In the genomic region with DNA sequence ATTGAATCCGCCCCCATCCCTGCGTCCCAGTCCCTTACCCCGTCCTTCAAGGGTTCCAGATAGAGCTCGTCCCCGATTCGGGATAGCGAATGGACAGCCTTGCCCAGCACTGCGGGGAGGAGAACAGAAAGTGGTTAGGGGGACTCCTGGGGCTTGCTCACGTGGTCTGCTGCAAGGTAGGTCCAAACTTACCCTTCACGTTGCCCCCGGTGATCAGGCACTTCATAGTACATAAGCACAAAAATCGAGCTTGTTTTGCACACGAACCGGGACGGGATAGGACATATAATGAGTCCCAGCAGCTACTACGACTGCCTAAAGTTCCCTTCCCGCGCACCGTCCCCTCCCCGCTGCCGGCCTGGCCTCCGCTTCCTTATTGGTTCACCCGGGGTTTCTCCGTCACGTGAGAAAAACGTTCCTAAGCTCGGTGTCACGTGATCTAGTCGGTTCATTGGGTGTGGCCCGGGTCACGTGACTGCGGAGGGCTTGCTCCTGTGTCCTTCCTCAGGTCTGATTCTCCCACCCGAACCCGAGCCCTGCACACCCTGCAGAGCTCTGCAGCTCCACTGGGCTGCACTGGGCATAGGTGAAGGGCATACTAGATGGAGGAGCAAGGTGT, we compare ENCODE assay signal across 8 mouse cellular contexts. TPM values are rescaled to one million over a fixed set of nuclear protein-coding genes. Genes with fewer than 3 reads are reported as not detected.
DNase-seq lines count a peak whose midpoint lies in the region; ATAC-seq lines count a peak whose summit lies in the region.

A gene (minus strand): TSS at position 372 of the 619 bp plus-strand sequence.

- under 1% methylated on average over 34 of the region's 34 CpGs for WGBS in heart, embryonic 14.5 days
- under 1% methylated on average over 34 of the region's 34 CpGs for WGBS in liver, embryonic 13.5 days (ENCODE audit: insufficient replicate concordance)
- WGBS in stomach, embryonic 16.5 days = under 1% methylated on average over 34 of the region's 34 CpGs

- H3K36me3 ChIP-seq in heart, embryonic 14.5 days (ENCODE audit: control insufficient read depth, insufficient read depth, low read length) = peaks cover 36% of the 10 kb centered on the region
- peaks cover 39% of the 10 kb centered on the region for H3K36me3 ChIP-seq in liver, embryonic 13.5 days
- no peaks in the 10 kb centered on the region for H3K36me3 ChIP-seq in stomach, embryonic 16.5 days (ENCODE audit: control insufficient read depth, insufficient read depth, low read length)

- peak; percentile 75 for ATAC-seq in CD4-positive, CD25-positive, alpha-beta regulatory T cell, adult 4 months
- peak; percentile 79 for ATAC-seq in heart, embryonic 14.5 days (ENCODE audit: insufficient number of reproducible peaks, insufficient read depth, low FRiP score, low read depth)
- peak; percentile 86 for ATAC-seq in liver, embryonic 13.5 days (ENCODE audit: low read depth)
- ATAC-seq in stomach, embryonic 16.5 days (ENCODE audit: insufficient read depth, low FRiP score) = peak; percentile 85

- H3K4me1 ChIP-seq in heart, embryonic 14.5 days (ENCODE audit: control insufficient read depth in 2 of 2, insufficient read depth in 2 of 2, low read length in 2 of 2) = peaks cover 14 to 22% of the 10 kb centered on the region in 2 experiments
- peaks cover 56% of the 10 kb centered on the region for H3K4me1 ChIP-seq in liver, embryonic 13.5 days (replicated peaks)
- H3K4me1 ChIP-seq in stomach, embryonic 16.5 days (ENCODE audit: control insufficient read depth, insufficient read depth, low read length) = peaks cover 22% of the 10 kb centered on the region

- H3K9ac ChIP-seq in heart, embryonic 14.5 days (ENCODE audit: low read length) = peak within 1 kb of the TSS; percentile 88
- H3K9ac ChIP-seq in liver, embryonic 13.5 days = peak within 1 kb of the TSS; percentile 88
- H3K9ac ChIP-seq in stomach, embryonic 16.5 days (ENCODE audit: low read length) = peak within 1 kb of the TSS; percentile 88

- no peaks in the 10 kb centered on the region for H3K9me3 ChIP-seq in heart, embryonic 14.5 days (ENCODE audit: control insufficient read depth, low read length)
- no peaks in the 10 kb centered on the region for H3K9me3 ChIP-seq in liver, embryonic 13.5 days (replicated peaks)
- no peaks in the 10 kb centered on the region for H3K9me3 ChIP-seq in stomach, embryonic 16.5 days (replicated peaks; ENCODE audit: control insufficient read depth, low read length)

- peak within 1 kb of the TSS; percentile 95 for H3K4me2 ChIP-seq in heart, embryonic 14.5 days (ENCODE audit: low read length)
- peak within 1 kb of the TSS; percentile 89 for H3K4me2 ChIP-seq in liver, embryonic 13.5 days
- peak within 1 kb of the TSS; percentile 100 for H3K4me2 ChIP-seq in stomach, embryonic 16.5 days (ENCODE audit: low read depth, low read length)

- peaks cover 10% of the 10 kb centered on the region for H3K27me3 ChIP-seq in heart, embryonic 14.5 days (ENCODE audit: control insufficient read depth, insufficient read depth, low read length)
- H3K27me3 ChIP-seq in liver, embryonic 13.5 days = peaks cover 30% of the 10 kb centered on the region
- H3K27me3 ChIP-seq in stomach, embryonic 16.5 days (ENCODE audit: control insufficient read depth, insufficient read depth, low read length) = no peaks in the 10 kb centered on the region

- DNase-seq in c-Kit-negative CD71-positive TER-119-positive erythroid progenitor cells, embryonic 14.5 days (ENCODE audit: low read depth, low spot score) = peak; percentile 97
- DNase-seq in fibroblast of lung, adult 2 months (ENCODE audit: low read depth) = peak; percentile 87
- peak; percentile 97 for DNase-seq in kidney, postnatal 14 days
- peak; percentile 95 for DNase-seq in liver, embryonic 13.5 days
- peak; percentile 98 for DNase-seq in neural tube, embryonic 10.5 days (ENCODE audit: extremely low spot score, low spot score)

- H3K4me3 ChIP-seq in heart, embryonic 14.5 days (ENCODE audit: control insufficient read depth in 1 of 2, insufficient read depth in 1 of 2, low read depth in 1 of 2, low read length in 2 of 2) = peak within 1 kb of the TSS; percentile 74
- peak within 1 kb of the TSS; percentile 76 for H3K4me3 ChIP-seq in liver, embryonic 13.5 days (replicated peaks)
- H3K4me3 ChIP-seq in stomach, embryonic 16.5 days (replicated peaks; ENCODE audit: low read length) = peak within 1 kb of the TSS; percentile 81

- peak within 1 kb of the TSS; percentile 46 to 70 for H3K27ac ChIP-seq in heart, embryonic 14.5 days (replicated peaks in 1 of 2; ENCODE audit: control insufficient read depth in 1 of 2, insufficient read depth in 1 of 2, low read depth in 2 of 2, low read length in 2 of 2)
- H3K27ac ChIP-seq in liver, embryonic 13.5 days = peak within 1 kb of the TSS; percentile 82
- H3K27ac ChIP-seq in stomach, embryonic 16.5 days (ENCODE audit: low read length) = peak within 1 kb of the TSS; percentile 73

RNA-seq across cellular contexts. Expression of the gene that starts here (rescaled TPM):
- polyA plus RNA-seq in CD4-positive, CD25-positive, alpha-beta regulatory T cell, adult 4 months (2017; shearing (Covaris generic)) = 10 to 100 TPM; 63.6 to 83.6 TPM
- polyA plus RNA-seq in heart, embryonic 14.5 days (2014; fragmentation: Nextera tagmentation; extraction: Ambion mirVana) = 17.4 and 18.5 TPM in 2 replicates
- 17.4 and 20.7 TPM in 2 replicates for polyA plus RNA-seq in liver, embryonic 13.5 days (2015; fragmentation: Nextera tagmentation; extraction: Ambion mirVana)
- polyA plus RNA-seq in stomach, embryonic 16.5 days (2015; fragmentation: Nextera tagmentation; extraction: Ambion mirVana) = 26.2 and 26.7 TPM in 2 replicates

Comparison
In these comparisons a context has a peak if more than half of its experiments do, and no peak if none do; other contexts are left out.
1. Peak in every context shown above with its lines: DNase-seq, ATAC-seq, H3K4me3 ChIP-seq and H3K27ac ChIP-seq.